Mouse (Mus musculus) adrenal gland, postnatal 4 days (tissue): ENCODE data around the gene Hpcal4. TPM values are rescaled to one million over a fixed set of nuclear protein-coding genes. Genes with fewer than 3 reads are reported as not detected.
"Not testable (repeated sequence)": the region's sequence is repeated elsewhere in the genome, so short reads cannot be mapped to it uniquely, and the experiment has no call there.

Source experiments
- DNase-seq, 2 experiments: peaks; one replicate each; pipeline ENCODE4 v3.0.0; 2021 to 2022; ENCODE audit warnings: low spot score in 2 of 2, mixed read lengths in 2 of 2
- long read RNA-seq, 2 experiments: library from polyadenylated mRNA; stranded (forward); transcript quantifications; one replicate each; pipeline ENCODE4 v2.0.0; 2021
- total RNA-seq, 2 experiments: library from RNA; stranded (reverse); gene quantifications; 2 replicates each; pipeline ENCODE4 v1.2.3; 2021

Hpcal4 gene
- total RNA-seq: 1 to 10 TPM; 3.1 to 5.5 TPM
- long read RNA-seq, experiment 1, partial matches to known transcripts: 0 of 2 reads
- long read RNA-seq, experiment 1, other reads (novel, unspliced or antisense): 2 of 2 reads
- long read RNA-seq, experiment 2, full-length matches to known transcripts: 3 of 10 reads
- long read RNA-seq, experiment 2, partial matches to known transcripts: 1 of 10 reads
- long read RNA-seq, experiment 2, other reads (novel, unspliced or antisense): 6 of 10 reads

- DNase-seq: no peak
Measured at GRCm38 (mm10) chr4:123182328-123183238, at the start of gene Hpcal4. Hpcal4 (plus strand) TSS chr4:123183227.

GRCm38 (mm10) chr4:123137551-123137950 is 45.5 kb upstream of the Hpcal4 start:
- DNase-seq: no peak

DNA sequence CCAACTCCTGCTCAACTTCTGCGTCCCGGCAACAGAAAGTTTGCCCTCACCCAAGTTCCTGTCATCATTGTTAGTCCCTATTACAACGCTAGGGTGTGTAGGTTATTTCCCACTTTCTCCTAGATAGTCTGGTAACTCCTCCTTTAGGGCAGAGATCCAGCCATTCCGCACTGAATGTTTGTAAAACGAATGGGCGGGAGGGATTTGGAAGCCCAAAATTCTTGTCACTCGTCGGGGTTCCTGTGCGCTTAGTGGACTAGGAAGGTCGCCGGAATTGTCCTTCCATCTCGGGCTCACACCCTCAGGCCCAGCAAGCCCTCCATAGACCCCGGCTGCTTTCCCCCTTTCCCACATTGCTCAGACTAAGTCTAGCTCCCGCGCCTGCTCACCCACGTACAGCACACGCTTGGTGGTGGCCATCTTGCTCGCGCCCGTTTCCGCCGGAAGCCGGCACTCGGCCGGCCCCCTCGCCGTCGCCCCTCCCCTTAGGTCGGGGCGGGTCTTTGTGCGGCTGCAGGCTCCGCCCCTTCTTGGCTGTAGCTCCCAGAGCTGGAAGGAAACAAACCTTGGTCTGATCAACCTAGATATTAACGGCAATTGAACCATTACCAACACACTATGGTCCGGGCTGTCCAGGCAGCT is 43.4 kb upstream of the Hpcal4 start, which contains the start of gene Ppie:
Gene Ppie, minus strand, starts transcription at position 439 of the 642 bp plus-strand sequence.
- DNase-seq: peak; percentile 50 to 67

- DNase-seq: no peak
Measured at GRCm38 (mm10) chr4:123147446-123148150, 35.4 kb upstream of the Hpcal4 start.

DNA sequence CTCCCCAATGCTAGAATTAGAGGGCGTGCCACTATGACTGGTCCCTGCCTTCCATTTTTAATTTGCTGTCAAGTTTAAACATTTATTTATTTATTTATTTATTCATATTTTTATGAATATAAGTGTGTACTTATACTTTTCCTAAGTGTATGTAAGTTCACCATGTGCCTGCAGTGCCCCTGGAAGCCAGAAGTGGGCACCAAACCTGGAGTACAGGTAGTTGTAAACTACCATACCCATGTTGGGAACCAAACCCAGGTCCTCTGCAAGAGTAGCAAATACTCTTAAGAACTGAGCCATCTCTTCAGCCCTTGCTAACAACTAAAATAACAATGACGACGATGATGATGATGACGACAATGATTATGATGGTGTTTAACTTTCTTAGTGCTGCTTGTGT is 31.0 kb upstream of the Hpcal4 start:
- DNase-seq: no peak

- DNase-seq: no peak
Measured at GRCm38 (mm10) chr4:123152976-123153375, 30.1 kb upstream of the Hpcal4 start.

GRCm38 (mm10) chr4:123155004-123155403 is 28.0 kb upstream of the Hpcal4 start:
- DNase-seq: no peak

- no peak for DNase-seq
Measured at GRCm38 (mm10) chr4:123155427-123155826, 27.6 kb upstream of the Hpcal4 start.

DNA sequence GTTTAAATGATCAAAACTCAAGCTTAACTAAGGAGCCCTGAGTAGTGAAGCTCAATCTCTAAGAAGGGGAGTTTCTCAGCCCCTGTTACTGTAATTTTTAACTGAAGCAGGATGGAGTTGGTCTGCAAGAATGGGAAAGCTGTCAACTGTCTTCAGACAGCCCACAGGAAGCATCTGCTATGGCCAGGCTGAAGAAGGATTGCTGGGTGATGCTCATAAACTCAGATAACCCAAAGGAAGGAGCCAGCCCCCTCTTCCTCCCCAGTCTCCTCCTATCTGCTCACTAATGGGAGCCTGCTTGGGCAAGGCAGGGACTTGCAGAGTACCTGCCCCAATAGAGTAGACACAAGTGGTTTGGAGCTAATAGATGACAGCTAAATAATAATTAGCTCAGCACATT is 27.2 kb upstream of the Hpcal4 start:
- DNase-seq: no peak

DNA sequence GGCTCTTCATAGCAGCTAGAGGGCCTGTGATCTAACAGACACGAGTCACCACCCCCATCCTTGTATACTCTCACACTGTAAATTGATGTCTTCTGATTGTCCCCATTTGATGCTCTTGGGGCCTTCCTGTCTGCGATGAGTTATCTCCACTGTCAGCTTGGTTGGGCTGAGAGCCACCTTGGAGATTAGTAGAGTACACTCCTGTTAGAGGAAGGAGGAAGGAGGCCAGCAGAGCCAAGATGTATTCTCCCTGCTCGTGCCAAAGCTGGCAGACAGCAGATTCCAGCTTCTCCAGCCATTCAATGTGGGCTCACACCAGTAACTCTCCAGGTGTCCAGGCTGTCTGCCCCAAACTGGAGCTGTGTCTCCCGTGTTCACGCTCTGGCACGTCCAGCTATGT is 22.5 kb upstream of the Hpcal4 start:
- no peak for DNase-seq

GRCm38 (mm10) chr4:123161251-123161650 is 21.8 kb upstream of the Hpcal4 start:
- not testable (repeated sequence) for DNase-seq

GRCm38 (mm10) chr4:123162305-123162917 is 20.6 kb upstream of the Hpcal4 start:
- no peak for DNase-seq

- no peak for DNase-seq
Measured at GRCm38 (mm10) chr4:123164157-123164556, 18.9 kb upstream of the Hpcal4 start.

DNA sequence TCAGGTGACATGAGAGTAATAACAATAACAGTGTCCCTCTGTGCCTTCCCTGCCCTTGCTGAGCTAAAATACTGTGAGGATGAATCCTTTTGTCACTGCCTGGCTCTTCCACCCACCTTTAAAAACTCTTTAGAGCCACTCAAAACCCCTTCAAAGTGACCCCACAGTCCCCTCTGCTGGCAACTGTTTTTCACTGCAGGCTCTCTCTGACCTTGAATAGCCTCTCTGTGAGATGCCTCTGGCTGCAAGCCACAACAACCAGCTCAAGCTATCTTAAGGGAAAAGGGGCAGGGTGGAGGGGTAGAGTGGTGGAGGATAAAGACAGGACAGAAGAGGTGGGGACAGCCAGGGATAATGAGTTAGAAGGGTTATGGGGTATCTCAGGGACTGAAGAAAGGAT is 11.2 kb upstream of the Hpcal4 start:
- DNase-seq: no peak

DNA sequence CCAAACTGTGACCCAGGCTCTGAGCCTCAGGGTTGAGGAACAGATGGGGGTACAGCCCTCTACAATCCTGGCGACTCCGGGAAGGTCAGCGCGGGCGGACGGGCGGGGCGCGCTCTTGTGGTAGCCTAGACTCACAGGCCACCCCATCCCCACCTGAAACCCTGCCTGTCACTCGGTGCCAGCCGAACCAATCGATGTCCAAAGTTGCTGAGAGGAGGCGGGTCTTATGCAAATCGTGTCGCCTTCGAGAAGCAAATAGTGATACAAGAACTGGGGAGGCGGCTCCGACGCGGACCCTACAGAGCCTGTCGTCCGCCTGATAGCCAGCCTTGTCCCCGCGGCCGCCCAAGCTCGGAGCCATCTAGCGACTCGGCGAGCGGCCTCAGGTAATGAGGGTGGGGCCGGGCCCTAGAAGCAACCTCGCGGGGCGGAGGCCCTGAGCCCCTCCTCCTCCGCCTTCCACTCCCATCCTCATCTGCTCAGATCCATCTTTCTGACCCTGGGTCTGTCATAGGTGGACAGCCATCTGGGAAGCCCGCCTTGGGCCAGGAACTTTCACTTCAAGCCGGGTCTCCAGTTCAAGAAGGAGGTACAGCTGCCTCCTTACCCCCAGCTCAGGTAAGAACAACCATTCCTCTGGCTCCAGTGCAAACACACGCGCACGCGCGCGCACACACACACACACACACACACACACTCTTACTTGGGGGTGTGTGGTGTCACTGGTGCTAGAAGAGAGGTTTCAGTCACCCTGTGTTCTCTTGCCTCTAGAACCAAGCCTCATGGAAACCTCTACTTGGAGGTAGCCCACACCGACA is 421 bp downstream of the Hpcal4 start:
- peak in 1 of 2 experiments; percentile 55 for DNase-seq

DNA sequence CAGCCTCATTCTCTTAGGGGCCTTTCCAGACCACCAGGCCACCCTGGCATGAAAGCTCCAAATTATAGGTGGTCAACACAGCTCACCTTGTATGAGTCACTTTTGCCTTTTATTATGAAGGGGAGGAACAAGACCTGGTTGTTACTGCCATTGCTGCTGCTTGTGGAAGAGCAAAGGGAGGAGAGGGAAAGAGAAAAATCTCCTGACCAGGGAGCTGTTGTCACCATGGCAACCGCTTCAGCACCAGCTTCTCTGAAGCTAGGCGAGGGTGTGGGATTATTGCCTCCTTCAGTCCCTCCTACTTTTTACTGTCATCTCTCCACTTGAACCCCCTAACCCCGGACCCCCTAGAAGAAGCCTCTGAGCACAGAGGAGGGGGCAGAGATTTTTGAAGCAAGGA is 1.8 kb downstream of the Hpcal4 start:
- DNase-seq: no peak

- DNase-seq: no peak
Measured at GRCm38 (mm10) chr4:123192336-123192735, 9.3 kb downstream of the Hpcal4 start.

- no peak for DNase-seq
Measured at GRCm38 (mm10) chr4:123193791-123194190, 10.8 kb downstream of the Hpcal4 start.

DNA sequence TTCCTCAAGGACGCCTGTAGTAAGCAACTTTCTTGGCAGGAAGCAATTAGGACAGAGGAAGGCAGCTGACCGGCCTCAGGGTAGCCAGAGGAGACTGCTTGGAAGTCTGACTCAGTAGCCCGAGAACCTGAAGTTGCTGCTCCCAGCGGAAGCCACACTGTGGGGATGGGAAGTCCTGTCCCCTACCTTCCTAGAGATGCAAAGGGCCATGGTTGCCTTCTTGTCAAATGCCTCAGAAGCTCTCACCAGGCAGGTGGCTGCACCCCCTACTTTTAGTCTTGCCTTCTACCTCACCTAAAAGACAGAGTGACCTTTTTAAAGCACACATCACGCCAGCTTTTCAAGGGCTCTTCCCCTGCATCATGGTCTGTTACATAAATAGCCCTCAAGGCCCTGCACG is 13.7 kb downstream of the Hpcal4 start:
- DNase-seq: no peak

- DNase-seq: no peak
Measured at GRCm38 (mm10) chr4:123200771-123201185, 17.8 kb downstream of the Hpcal4 start.
